Mouse (Mus musculus) heart, postnatal 0 days (tissue): ENCODE results near the gene Ubtf.

Experiments
- CTCF ChIP-seq: IDR thresholded peaks from 2 replicates; pipeline ENCODE4 v1.5.1; 2016; ENCODE audit warnings: antibody characterized with exemption, control low read depth, low read depth
- EP300 ChIP-seq: IDR thresholded peaks from 2 replicates; pipeline ENCODE4 v1.6.1; 2016; ENCODE audit warnings: antibody characterized with exemption, low read depth

GRCm38 (mm10) chr11:102293971-102294370 lies 25.6 kb downstream of the Ubtf start:
- TF ChIP-seq CTCF = no peak
- TF ChIP-seq EP300 = no peak
